Mouse (Mus musculus): ENCODE measurements around the gene Rbm38. TPM values are rescaled to one million over a fixed set of nuclear protein-coding genes. Genes with fewer than 3 reads are reported as not detected.

Gene Rbm38
- 10 to 100 TPM; 14.8 to 21.2 TPM for total RNA-seq (2021)
- long read RNA-seq, experiment 1, transcript Rbm38-201 (4 exons, 1,768 nt) = major isoform, 18 of 20 reads
- long read RNA-seq, experiment 1, partial matches to known transcripts = 0 of 20 reads
- long read RNA-seq, experiment 1, other reads (novel, unspliced or antisense) = 1 of 20 reads
- long read RNA-seq, experiment 2, transcript Rbm38-201 (4 exons, 1,768 nt) = major isoform, 18 of 25 reads
- long read RNA-seq, experiment 2, partial matches to known transcripts = 5 of 25 reads
- long read RNA-seq, experiment 2, other reads (novel, unspliced or antisense) = 1 of 25 reads

DNA sequence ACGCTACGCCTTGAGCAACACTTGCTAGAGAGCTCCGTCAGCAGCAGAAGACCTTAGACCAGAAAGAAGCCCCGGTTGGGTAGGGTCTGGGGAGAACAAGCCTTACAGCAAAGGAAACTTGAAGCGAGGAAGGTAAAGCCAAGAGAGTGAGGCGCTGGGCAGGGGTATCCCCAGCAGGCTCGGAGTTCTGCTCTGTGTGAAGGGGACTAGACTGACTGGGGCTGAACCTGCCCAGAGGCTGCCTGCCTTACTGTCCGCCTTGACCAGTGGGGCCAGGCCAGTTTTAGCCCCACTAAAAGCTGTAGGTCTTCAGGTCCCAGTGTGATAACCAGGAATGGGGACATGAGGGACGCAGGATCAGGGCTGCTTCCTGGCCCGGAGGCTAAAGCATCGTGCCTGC is at the start of gene Rbm38:
Gene Rbm38 (plus strand): TSS at position 69 of the 400 bp plus-strand sequence.
- no peak for DNase-seq (ENCODE audit: low spot score in 2 of 2)

DNA sequence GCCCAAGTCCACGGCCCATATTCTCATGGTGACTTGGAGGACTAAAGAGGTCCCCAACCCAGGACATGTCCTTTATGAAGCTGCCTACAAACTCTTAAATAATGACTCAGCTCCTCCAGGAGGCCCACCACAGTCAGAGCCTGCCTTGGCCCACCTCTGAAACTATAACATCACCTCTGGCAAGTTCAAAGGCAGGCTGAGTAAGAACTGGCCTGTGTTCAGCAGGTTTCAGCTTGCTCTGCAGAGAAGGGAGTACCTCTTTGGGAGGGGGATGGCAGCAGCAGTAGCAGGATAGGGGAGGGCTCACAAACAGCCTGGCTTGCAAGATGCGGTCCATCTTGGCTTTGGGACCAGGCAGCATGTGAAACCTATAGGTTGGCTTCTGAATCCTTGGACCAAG is 48.4 kb upstream of the Rbm38 start:
- no peak for DNase-seq (ENCODE audit: low spot score in 2 of 2)

DNA sequence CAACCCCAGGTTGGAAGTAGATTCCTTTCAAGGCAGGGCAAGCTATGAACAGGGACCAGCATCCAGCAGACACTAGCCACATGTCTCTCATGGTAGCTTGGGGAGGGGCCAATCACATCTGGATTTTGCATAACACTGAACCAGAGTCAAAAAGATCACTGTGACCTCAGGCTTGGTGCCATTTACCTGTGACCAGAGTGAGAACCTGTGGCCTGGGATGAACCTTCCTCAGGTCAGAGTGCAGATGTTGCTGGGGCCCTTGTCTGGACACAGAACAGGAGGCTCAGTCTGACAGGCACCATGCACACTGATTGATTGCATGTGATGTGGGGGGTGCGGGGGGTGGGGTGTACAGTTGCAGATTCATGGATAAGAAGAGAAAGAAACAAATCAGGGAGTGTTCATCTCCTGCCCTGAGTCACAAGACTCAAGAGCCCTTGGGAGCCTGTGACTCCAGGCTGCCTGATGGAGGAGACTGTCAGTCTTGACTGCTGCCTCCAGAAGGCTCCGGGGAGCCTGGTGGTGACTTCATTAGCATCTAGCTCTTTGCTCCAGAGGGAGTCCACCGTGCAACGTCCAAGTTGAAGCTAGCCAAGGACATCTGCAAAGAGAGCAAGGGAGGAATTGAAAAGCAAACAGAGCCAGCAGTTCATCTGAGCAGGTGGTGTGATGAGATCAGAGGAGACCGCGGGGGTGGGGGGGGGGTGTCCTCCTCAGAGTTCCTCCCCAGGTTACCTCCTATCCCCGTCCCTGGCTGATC is 46.3 kb upstream of the Rbm38 start:
- no peak for DNase-seq (ENCODE audit: low spot score in 2 of 2)

DNA sequence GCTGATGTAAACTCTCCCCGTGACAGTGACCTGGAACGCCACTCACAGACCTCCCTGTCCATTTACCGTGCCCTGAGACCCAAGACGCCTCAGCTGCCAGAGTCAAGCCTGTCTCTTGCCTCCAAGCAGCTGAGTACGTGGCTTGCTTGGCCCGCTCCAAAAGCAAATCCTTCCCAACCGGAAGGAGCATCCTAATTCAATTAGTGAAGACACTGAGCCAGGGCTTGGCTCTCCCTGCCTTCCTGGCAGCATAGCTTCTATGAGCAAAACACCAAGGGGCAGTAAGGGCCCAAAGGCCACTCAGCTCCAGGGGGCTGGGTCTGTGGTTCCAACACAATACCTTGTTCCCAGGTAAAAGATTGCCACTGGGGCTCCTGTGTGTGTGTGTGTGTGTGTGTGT is 45.6 kb upstream of the Rbm38 start:
- no peak for DNase-seq (ENCODE audit: low spot score in 2 of 2)

DNA sequence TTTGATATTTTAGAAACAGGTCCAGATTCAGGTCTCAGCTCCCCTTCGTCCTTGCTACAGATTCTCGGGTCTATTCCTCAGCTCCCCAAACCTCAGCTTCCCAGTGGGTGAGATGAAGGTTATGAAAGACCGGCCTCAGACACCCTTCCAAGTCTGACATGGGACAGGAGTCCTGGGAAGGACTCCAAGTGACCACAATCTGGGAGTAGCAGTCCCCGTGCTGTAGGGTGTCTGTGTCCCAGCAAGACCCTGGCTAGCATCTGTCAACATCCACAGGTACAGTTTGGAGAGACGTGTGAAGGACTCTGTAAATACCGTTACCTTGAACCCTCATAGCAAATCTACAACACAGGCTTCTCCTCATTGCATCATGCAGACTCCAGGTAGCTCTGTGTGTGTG is 45.1 kb upstream of the Rbm38 start:
- DNase-seq (ENCODE audit: low spot score in 2 of 2) = no peak

DNA sequence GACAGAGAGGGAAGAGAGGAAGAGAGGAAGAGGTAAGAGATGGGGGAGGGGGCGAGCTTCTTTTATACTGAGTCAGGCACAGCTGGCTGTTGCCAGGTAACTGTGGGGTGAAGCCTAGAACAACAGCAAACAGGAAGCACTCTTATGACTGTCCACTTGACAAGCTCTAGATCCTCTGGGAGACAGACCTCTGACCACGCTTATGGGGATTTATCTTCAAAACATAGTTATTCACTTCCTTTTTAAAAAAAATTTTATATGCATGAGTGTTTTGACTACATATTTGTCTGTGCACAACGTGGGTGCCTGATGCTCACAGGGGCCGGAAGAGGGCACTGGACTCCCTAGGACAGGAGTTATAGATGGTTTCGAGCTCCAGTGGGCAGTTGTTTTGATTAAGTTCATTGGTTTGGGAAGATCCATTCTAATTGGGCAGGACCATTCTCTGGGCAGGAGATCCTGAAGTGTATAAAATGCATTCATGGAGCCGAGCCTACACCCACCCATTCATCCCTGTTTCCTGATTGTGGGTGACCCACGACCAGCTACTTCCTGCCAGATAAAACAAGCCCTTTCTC is 43.5 kb upstream of the Rbm38 start:
- no peak for DNase-seq (ENCODE audit: low spot score in 2 of 2)

DNA sequence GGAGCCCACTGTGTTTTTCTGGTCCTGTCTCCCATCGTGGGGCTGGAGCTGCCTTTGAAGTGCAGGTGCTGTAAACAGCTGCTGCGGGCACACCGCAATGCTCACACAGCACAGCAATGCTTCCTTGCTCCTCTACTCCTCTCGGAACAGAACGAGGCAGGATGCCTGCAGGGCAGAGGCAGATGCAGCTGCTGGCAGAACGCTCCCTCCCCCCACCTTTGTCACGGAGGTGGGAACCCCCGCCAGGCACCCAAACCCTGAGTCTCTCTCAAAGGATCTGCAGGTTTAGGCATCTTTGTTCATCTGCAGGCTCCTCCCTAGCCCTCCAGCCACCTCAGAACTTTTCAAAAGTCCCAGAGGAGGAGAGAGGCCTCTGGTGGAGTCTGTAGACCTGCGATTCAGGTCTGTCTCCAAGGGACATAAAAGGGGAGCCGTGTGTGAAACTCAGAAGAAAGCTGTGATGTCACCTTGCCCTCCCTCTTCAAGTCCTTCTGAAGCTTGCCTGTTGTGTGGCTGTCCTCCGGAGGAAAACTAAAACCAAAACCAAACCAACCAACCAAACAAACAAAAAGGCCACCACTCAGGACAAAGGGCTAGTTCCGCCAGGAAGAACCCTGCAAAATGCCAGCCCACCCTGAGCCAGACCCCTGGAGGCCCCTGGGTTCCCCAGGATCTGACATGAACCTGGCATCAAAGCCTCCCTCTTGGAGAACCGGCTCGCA is 42.7 kb upstream of the Rbm38 start, which contains the start of gene Spo11:
Gene Spo11 (plus strand): TSS at position 292 of the 722 bp plus-strand sequence.
- DNase-seq (ENCODE audit: low spot score in 2 of 2) = no peak

DNA sequence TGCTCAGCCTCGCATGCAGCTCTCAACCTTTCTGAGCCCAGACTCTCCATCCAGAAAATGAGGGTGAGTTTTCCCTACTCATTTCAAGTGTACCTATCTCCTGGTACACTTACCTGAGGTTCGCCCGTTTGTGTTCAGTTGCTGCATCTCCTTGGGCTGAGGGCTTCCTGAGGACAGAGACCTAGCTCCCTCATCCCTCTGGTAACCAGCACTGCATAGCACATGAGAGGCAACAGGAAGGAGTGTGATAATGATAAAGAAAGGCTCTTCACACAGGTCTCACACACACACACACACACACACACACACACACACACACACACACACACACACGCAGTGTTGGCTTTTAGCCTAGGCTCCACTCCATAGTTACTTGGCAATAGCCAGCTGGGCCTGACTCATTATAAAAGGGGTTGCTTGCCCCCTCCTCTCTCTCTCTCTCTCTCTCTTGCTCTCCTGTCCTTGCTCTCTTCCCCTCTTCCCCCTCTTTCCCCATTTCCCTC is 42.1 kb upstream of the Rbm38 start:
- no peak for DNase-seq (ENCODE audit: low spot score in 2 of 2)

DNA sequence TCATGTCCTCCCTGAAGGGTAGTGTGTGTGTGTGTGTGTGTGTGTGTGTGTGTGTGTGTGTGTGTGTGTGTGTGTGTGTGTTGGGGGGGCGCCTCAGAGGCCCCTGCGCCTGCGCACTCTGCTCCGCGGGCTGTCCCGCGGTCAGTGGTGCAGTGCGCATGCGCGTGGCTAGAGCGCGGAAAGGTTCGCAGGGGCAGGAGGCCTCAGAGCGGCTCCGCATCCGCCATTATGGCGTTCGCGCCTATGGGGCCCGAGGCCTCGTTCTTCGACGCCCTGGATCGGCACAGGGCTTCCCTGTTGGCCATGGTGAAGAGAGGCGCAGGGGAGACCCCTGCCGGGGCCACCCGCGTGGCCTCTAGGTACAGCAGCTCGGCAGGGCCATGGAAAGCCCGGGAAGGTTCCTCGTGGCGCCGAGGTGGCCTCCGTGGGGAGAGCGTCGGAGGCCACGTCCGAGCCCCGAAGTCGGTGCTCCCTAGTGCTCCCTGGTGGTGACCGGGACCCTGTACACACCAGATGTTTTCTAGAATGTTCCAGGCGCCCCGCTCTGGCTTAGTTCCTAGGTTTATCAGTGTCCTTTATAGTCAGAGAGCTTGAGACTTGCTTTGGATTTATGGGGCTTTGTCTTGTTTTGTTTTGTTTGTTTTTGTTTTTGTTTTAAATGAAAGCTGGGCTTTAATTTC is 40.5 kb upstream of the Rbm38 start:
- DNase-seq (ENCODE audit: low spot score in 2 of 2) = no peak

DNA sequence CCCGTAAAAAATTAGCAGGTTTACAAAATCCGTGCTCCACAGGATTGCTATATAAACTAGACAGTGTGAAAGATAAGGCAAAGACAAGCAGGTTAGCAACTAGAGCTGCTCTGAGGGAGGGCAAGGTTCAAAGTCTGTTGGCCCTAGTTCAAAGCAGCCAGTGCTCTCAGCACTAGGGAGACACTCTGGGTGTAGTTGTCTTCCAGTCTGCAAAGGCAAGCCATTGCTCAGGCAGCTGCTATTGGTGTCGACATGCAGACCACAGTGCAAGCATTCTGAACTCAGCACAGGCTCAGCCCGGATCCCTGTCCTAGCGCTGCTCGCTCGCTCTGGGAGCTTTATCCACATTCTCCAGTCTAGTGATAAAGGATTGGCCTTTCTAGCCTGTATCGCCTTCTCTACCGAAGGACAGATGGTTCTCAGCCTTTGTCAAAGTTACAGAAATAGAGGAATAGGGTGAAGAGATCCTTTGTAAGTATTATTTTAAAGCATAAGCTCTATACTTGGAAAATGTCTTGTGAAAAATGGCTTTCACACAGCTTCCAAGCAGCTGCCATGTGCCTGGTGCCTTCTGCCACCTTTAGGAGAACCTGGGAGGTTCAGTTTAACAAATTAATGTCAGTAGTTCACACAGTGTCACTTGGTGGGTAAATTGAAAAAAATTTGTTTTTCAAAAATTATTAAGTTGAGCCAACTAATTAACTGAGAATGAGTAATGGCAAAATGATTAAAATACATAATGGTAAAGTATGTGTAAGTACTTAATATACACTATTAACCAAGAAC is 37.3 kb upstream of the Rbm38 start:
- DNase-seq (ENCODE audit: low spot score in 2 of 2) = no peak

DNA sequence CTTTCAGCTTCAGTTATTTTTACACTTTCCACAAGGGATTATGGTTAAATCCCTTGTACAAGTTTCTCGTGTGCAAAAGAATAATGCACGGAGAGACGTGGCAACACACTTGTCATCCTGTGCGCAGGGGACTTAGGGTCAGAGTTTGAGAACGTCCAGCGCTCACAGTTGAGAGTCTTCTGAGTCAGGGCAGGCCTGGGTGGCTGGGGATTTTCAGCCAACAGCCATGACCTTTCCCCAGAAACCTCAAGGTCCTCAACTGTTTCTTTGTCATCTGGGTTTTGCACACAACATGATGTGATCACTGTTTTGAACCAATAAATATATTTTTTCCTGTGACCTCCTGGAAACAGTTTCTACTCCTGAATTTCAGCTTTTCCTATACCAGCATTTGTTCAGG is 30.1 kb upstream of the Rbm38 start:
- DNase-seq (ENCODE audit: low spot score in 2 of 2) = peak in 1 of 2 experiments; percentile 40

DNA sequence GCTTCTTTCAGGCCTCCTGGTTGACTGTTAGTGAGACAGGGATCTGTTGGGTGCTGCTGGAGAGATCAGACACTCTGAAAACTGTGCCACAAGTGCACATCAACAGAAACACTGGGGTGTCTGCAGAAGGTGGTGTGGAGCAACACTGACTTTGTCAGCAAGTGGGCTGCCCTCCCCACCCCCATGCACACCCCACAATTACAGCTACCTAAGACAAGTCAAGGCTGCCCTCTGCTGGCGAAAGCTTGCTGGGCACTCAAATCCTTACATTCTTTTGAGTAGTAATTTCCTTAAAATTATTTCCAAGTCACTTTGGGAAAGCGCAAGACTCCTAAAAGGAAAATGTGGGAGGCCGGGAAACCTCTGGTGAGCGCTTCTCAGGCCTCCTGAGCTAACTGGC is 24.1 kb upstream of the Rbm38 start:
- DNase-seq (ENCODE audit: low spot score in 2 of 2) = peak; percentile 71 to 78

DNA sequence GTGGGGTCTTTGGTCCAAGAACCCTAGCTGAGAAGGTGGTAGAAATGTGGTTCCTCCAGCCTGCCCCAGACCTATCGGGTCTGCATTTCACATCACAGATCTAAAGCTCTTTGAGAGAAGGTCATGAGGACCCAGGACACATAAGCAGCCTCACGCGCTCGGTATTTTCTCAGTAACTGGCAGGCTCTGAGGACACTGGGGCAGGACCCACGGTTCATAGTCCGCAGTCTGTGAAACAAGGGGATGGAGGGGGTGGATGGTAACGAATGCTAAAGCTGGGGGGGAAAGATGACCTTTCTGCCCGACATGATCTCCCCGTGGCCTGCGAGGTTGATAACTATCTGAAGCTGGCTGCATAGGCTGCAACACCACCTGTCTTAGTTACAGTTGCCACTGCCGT is 22.6 kb upstream of the Rbm38 start:
- DNase-seq (ENCODE audit: low spot score in 2 of 2) = no peak

DNA sequence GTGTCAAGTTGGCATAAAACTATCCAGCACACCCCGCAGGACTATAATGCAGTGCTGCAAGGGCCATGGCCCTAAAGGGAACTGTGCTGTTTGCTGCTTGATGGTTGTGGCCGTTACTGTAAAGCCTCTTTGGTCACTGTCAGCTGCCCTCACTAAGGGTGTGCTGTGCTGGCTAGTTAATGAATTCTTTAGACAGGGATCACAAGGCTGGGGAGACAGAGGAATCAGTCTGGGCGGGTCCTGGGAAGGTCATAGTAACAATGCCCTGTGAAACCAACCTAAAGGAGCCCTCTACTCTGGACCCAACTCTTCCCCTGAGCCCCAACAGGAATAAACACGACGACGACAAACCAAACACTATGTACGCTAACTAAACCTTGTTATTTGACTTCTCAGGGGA is 21.8 kb upstream of the Rbm38 start:
- DNase-seq (ENCODE audit: low spot score in 2 of 2) = no peak

DNA sequence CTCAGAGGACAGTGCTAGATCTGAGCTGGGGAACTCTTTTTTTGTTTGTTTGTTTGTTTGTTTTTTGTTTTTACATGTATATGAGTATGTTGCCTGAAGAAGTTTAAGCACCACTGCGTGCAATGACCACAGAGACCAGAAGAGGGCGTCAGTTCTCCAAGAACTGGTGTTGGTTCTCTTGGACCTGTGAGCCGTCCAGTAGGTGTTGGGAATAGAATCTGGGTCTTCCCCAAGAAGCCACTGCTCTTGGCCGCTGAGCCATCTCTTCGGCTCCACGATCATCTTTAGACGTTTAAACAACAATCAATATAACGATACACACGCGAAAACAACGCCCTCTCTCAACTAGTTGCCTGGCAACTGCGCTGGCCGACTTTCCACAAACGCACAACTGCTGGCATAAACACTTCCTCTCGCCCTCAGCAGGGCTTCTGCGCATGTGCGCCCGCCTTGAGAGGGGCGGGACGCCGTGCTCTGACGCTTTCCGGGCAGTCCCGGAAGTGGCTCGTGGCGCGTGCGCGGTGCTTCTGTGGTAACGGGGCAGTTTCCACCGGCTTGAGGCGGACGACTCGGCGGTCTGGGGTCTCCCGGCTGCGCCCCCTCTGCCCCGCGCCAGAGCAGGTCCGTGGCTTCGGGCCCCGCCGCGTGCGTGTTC is 20.5 kb upstream of the Rbm38 start, which contains the start of gene Rae1:
Gene Rae1 (plus strand): TSS at position 488 of the 655 bp plus-strand sequence.
- peak; percentile 99 to 100 for DNase-seq (ENCODE audit: low spot score in 2 of 2)

DNA sequence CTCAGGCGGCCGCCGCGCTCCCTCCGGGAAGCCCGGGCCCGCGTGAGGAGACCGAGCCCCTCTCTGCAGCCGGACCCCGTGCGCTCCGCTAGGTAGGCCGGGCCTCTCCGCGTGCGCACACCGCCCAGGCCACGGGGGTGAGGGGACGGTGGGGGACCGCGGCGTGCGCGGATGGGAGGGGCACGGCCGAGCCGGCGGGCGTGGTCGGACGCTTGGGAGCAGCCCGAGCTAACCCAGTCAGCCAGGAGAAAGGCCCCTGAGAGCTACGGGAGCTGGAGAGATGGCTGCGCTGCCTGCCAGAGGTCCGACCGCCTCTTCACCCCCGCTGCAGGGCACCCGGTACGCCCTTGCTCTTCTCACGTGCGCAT is 20.0 kb upstream of the Rbm38 start:
- no peak for DNase-seq (ENCODE audit: low spot score in 2 of 2)

DNA sequence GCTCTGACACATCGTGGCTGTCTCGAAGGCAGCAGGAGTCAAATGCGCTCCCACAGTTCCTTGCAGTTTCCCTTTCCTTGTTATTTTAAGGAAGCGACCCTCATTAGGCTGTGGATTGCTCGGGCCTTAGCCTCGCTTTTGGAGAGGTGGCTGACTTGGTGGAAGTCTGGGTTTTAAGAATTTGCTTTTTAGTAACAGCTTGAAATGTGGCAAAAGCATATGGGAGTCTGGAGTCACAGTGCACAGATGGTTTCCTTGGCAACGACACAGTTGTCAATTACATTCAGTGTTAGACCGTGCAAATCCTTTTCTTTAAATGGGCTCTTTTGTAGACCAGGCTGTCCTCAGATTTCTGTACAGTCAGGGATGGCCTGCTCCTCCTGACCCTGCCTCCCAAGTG is 19.4 kb upstream of the Rbm38 start:
- no peak for DNase-seq (ENCODE audit: low spot score in 2 of 2)

DNA sequence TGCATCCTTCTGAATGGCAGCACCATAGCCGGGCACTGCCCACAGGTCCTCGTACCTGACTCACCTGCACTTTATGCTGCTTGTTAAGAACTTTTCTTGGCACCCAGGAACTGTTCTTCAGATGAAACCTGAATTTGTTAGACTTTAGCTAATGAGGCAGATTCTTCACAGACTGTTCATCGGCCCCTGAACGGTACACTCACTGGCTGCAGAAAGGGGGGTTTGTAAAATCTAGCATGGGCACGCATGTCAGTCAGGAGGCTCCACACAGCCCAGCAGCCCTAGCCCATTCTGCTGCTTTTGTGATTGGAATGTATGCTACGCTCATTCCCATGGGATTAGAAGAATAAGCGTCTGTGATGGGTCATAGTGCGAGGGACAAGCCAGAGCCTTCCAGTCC is 16.6 kb upstream of the Rbm38 start:
- no peak for DNase-seq (ENCODE audit: low spot score in 2 of 2)

DNA sequence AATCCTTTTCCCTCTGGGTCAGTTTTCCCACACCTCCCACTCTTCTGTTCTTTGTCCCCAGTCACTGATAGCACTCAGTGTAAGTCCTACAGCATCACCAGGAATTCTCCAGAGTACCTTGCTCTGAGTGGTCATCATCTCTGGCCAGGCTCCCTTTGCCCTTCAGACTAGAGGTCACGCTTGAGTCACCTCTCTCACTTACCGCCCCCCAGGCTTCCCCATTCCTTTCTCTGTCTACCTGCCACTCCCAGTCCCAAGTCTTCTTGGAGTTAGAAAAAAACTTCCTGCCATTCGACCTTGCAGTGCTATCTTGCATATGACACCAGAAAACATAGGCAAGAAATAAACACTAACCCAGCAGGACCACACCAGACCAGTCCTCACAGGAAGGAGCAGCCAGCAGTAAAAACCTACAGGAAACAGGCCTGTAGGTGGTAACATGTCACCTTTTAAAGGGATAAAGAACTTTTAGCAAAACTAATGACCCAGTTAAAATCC is 10.0 kb upstream of the Rbm38 start:
- DNase-seq (ENCODE audit: low spot score in 2 of 2) = no peak
